Mouse (Mus musculus) cerebellum, postnatal 4 days (tissue): ENCODE data around the gene Btbd8.

Experiments used
- DNase-seq, 2 experiments: peaks; one replicate each; pipeline ENCODE4 v3.0.0; 2022; ENCODE audit warnings: low spot score in 2 of 2, mixed read lengths in 1 of 2

Btbd8 gene

GRCm38 (mm10) chr5:107516087-107516486, 78.3 kb downstream of the Btbd8 start:
- DNase-seq = no peak

- no peak for DNase-seq
These were observed 80.8 kb downstream of the Btbd8 start for GRCm38 (mm10) chr5:107518602-107519001.

GRCm38 (mm10) chr5:107521386-107521785, 83.6 kb downstream of the Btbd8 start:
- DNase-seq = no peak

GRCm38 (mm10) chr5:107521897-107522296, 84.1 kb downstream of the Btbd8 start:
- DNase-seq = no peak

- no peak for DNase-seq
These were observed 86.5 kb downstream of the Btbd8 start for GRCm38 (mm10) chr5:107524281-107524680.

- DNase-seq = no peak
These were observed 91.1 kb downstream of the Btbd8 start for GRCm38 (mm10) chr5:107528856-107529255.

- no peak for DNase-seq
These were observed 95.8 kb downstream of the Btbd8 start for GRCm38 (mm10) chr5:107533590-107533989.

GRCm38 (mm10) chr5:107534581-107534980, 96.8 kb downstream of the Btbd8 start, which contains the start of gene 1700028K03Rik:
Gene 1700028K03Rik (plus strand): TSS chr5:107534709.
- no peak for DNase-seq

- DNase-seq = no peak
These were observed 103.9 kb downstream of the Btbd8 start for GRCm38 (mm10) chr5:107541696-107542095.

GRCm38 (mm10) chr5:107545927-107546326, 108.1 kb downstream of the Btbd8 start:
- DNase-seq = no peak

- DNase-seq = no peak
These were observed 110.2 kb downstream of the Btbd8 start for GRCm38 (mm10) chr5:107547955-107548354.

GRCm38 (mm10) chr5:107548444-107548843, 110.6 kb downstream of the Btbd8 start:
- DNase-seq = no peak

- no peak for DNase-seq
These were observed 116.5 kb downstream of the Btbd8 start for GRCm38 (mm10) chr5:107554336-107554735.

GRCm38 (mm10) chr5:107556969-107557368, 119.2 kb downstream of the Btbd8 start:
- no peak for DNase-seq
